ENCODE assay signal across 8 mouse cellular contexts in genomic region chr2:155629231-155629661, GRCm38 (mm10). TPM values are rescaled to one million over a fixed set of nuclear protein-coding genes. Genes with fewer than 3 reads are reported as not detected.
DNase-seq lines count a peak whose midpoint lies in the region; ATAC-seq lines count a peak whose summit lies in the region.

No protein-coding gene starts in this region.

- peaks cover 31% of the 10 kb centered on the region for H3K27me3 ChIP-seq in stomach, embryonic 16.5 days (ENCODE audit: control insufficient read depth, insufficient read depth, low read length)

- peaks cover 13% of the 10 kb centered on the region for H3K36me3 ChIP-seq in stomach, embryonic 16.5 days (ENCODE audit: control insufficient read depth, insufficient read depth, low read length)

- H3K4me2 ChIP-seq in stomach, embryonic 16.5 days (ENCODE audit: low read depth, low read length) = peak overlapping the region; percentile 74

- H3K9ac ChIP-seq in stomach, embryonic 16.5 days (ENCODE audit: low read length) = peak overlapping the region; percentile 59

- peaks cover 5% of the 10 kb centered on the region for H3K4me1 ChIP-seq in stomach, embryonic 16.5 days (ENCODE audit: control insufficient read depth, insufficient read depth, low read length)

- WGBS in stomach, embryonic 16.5 days = 2% methylated on average over 35 of the region's 35 CpGs

- H3K27ac ChIP-seq in stomach, embryonic 16.5 days (ENCODE audit: low read length) = no peak overlapping the region

- peak; percentile 47 for ATAC-seq in frontal cortex, adult (ENCODE audit: low TSS enrichment)
- 0 out of 2 replicates have a peak, but pooled peaks have one; percentile 10 for ATAC-seq in megakaryocyte-erythroid progenitor cell, adult 5-6 weeks (replicated peaks; ENCODE audit: low FRiP score, low TSS enrichment, poor library complexity, severe bottlenecking)
- ATAC-seq in stomach, embryonic 16.5 days (ENCODE audit: insufficient read depth, low FRiP score) = no peak

- H3K4me3 ChIP-seq in stomach, embryonic 16.5 days (replicated peaks; ENCODE audit: low read length) = peak overlapping the region; percentile 41

- peak; percentile 53 for DNase-seq in ovary, postnatal 36 days (ENCODE audit: low spot score)
- DNase-seq in ovary, postnatal 14 days (ENCODE audit: low spot score) = no peak
- peak; percentile 74 for DNase-seq in cerebellum, adult 9-10 months
- DNase-seq in kidney, postnatal 4 days = peak; percentile 64 to 76
- no peak for DNase-seq in ovary, postnatal 10 days (ENCODE audit: low spot score)

- no peaks in the 10 kb centered on the region for H3K9me3 ChIP-seq in stomach, embryonic 16.5 days (replicated peaks; ENCODE audit: control insufficient read depth, low read length)

RNA-seq across cellular contexts. Expression of gene Myh7b, which starts 18.2 kb away (rescaled TPM):
- total RNA-seq in megakaryocyte-erythroid progenitor cell, adult 5-6 weeks (2014; fragmentation: Nextera tagmentation) = not detected in 2 replicates
- not detected in 2 replicates for total RNA-seq in megakaryocyte-erythroid progenitor cell, adult 5-6 weeks (2017)
- 0.21 and 0.58 TPM in 2 replicates for polyA plus RNA-seq in stomach, embryonic 16.5 days (2015; fragmentation: Nextera tagmentation; extraction: Ambion mirVana)

RNA-seq across cellular contexts. Expression of gene Gss, which starts 36.6 kb away (rescaled TPM):
- total RNA-seq in megakaryocyte-erythroid progenitor cell, adult 5-6 weeks (2014; fragmentation: Nextera tagmentation) = 20.2 and 27.0 TPM in 2 replicates
- total RNA-seq in megakaryocyte-erythroid progenitor cell, adult 5-6 weeks (2017) = 18.9 and 23.2 TPM in 2 replicates
- 41.8 and 42.5 TPM in 2 replicates for polyA plus RNA-seq in stomach, embryonic 16.5 days (2015; fragmentation: Nextera tagmentation; extraction: Ambion mirVana)

Comparison
In these comparisons a context has a peak if more than half of its experiments do, and no peak if none do; other contexts are left out.
1. DNase-seq: peak in ovary, postnatal 36 days (single experiment), cerebellum, adult 9-10 months (single experiment) and kidney, postnatal 4 days (2 of 2); none in ovary, postnatal 14 days (single experiment) and ovary, postnatal 10 days (single experiment).